Mouse (Mus musculus) midbrain, embryonic 16.5 days (tissue): ENCODE measurements around the gene Fkbp11. TPM values are rescaled to one million over a fixed set of nuclear protein-coding genes. Genes with fewer than 3 reads are reported as not detected.

Experiments used
- ATAC-seq: fragments of 200-750 bp; cut with Nextera tagmentation; 2 replicates; pipeline ENCODE4 v1.8.0; 2017; ENCODE audit warnings: moderate TSS enrichment
- H3K27ac ChIP-seq: fragments of 300-500 bp; sonication (generic); 2 replicates; pipeline ENCODE4 v1.5.1; 2014; ENCODE audit warnings: mild to moderate bottlenecking, low read length, mixed read lengths
- H3K27me3 ChIP-seq: fragments of 300-500 bp; sonication (generic); 2 replicates; pipeline ENCODE4 v1.6.1; 2014; ENCODE audit warnings: low read depth, low read length, mixed read lengths; ENCODE audit not compliant: control insufficient read depth, insufficient read depth
- H3K36me3 ChIP-seq: fragments of 300-500 bp; sonication (generic); 2 replicates; pipeline ENCODE4 v1.6.1; 2014; ENCODE audit warnings: mild to moderate bottlenecking, low read length, moderate library complexity, mixed read lengths; ENCODE audit not compliant: control insufficient read depth, insufficient read depth
- H3K4me1 ChIP-seq: fragments of 300-500 bp; sonication (generic); 2 replicates; pipeline ENCODE4 v1.6.1; 2014; ENCODE audit warnings: mild to moderate bottlenecking, low read length, mixed read lengths; ENCODE audit not compliant: control insufficient read depth, insufficient read depth
- H3K4me2 ChIP-seq: fragments of 300-500 bp; sonication (generic); 2 replicates; pipeline ENCODE4 v1.6.1; 2014; ENCODE audit warnings: mild to moderate bottlenecking, low read length, mixed read lengths
- H3K4me3 ChIP-seq: fragments of 300-500 bp; sonication (generic); 2 replicates; pipeline ENCODE4 v1.5.1; 2014; ENCODE audit warnings: low read depth, mild to moderate bottlenecking, low read length, moderate library complexity, mixed read lengths
- H3K9ac ChIP-seq: fragments of 300-500 bp; sonication (generic); 2 replicates; pipeline ENCODE4 v1.6.1; 2014; ENCODE audit warnings: low read depth, low read length, mixed read lengths
- H3K9me3 ChIP-seq: fragments of 300-500 bp; sonication (generic); replicated peaks from 2 replicates; pipeline ENCODE4 v1.6.1; 2014; ENCODE audit warnings: mild to moderate bottlenecking, low read length, mixed read lengths; ENCODE audit not compliant: control insufficient read depth, poor library complexity, severe bottlenecking
- WGBS: fragments of 180-500 bp; shearing (Covaris S2); extraction: QIAGEN DNeasy Blood & Tissue Kit; methylation state at CpG from one replicate; pipeline ENCODE4 v1.1.7; 2014; 5-methylcytosine and 5-hydroxymethylcytosine counted together
- polyA plus RNA-seq: library from polyadenylated mRNA; unstranded; fragments of >200 nt; fragmentation: Nextera tagmentation; extraction: Ambion mirVana; gene quantifications from 2 replicates; pipeline ENCODE4 v1.2.1, GENCODE M21; 2015

Gene Fkbp11
- 2.3 and 4.0 TPM in 2 replicates for polyA plus RNA-seq

DNA sequence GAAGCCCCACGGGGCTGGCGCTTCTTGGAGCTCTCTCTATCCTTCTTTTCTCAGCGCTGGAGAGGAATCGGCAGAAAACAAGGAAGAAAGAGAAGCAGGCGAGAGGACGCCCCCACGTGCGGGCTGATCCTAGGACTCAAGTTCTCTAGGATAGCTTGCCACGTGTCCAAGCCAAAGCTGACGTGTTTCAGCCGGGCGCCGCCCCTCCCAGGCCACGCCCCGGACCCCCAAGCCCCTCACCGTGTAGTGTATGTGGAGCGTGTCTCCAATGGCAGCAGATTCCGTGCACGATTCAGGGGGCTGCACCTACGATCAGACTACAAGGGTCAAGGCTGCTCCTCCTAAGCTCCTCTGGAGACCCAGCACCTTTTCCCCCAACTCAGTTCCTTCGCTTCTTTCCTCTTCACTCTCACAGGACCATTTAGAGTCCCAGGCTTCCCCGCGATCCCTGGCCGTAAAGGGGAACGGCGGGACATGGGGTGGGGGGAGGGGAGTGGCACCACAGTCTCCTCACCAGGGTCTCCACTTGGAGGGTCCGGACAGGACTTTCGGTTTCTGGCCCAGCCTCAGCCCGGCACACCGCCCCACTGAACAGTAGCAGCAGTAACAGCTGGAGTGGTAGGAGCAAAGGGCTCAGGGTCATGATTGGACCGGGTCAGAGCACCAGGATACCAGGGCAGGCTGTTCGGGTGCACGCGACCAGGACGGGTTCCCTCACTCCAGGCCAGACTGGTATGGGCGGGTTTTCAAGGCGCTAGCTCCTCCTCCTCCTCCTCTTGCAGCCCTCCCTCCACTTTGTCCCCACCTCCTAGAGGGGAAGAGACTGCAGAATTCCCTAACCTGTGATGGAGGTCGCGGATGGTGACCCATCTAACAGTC lies at the start of gene Fkbp11:
Gene Fkbp11 (minus strand): TSS at position 756 of the 879 bp plus-strand sequence.
- H3K27me3 ChIP-seq, result peaks cover 14% of the 10 kb centered on the region
- ATAC-seq, result peak; percentile 66
- under 1% methylated on average over 38 of the region's 39 CpGs for WGBS
- peak within 1 kb of the TSS; percentile 92 for H3K4me2 ChIP-seq
- H3K9me3 ChIP-seq, result no peaks in the 10 kb centered on the region
- peaks cover 11% of the 10 kb centered on the region for H3K4me1 ChIP-seq
- H3K27ac ChIP-seq, result no peak within 1 kb of the TSS
- peak within 1 kb of the TSS; percentile 57 for H3K9ac ChIP-seq
- no peaks in the 10 kb centered on the region for H3K36me3 ChIP-seq
- peak within 1 kb of the TSS; percentile 41 for H3K4me3 ChIP-seq

DNA sequence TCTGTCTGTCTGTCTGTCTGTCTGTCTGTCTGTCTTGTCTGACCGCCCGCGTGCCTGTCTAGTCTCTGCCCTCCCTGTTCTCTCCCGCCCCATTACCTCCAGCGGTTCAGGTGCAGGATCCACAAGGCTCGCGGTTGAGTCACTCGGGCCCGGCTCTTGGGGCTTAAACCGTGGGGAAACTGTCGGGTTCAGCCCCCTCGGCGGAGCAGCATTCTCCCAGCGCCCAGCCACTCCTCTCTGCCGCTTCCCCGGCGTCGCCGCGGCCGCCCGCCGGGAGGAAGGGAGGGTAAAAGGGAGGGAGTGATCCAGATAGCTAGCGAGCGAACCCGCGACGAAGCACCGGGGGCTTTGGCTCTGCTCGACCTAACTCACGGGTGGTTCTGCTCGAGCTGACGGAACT lies 49.8 kb upstream of the Fkbp11 start, which contains the start of gene Wnt10b:
Gene Wnt10b (minus strand): TSS at position 389 of the 400 bp plus-strand sequence.
- H3K9ac ChIP-seq, result 0 out of 2 replicates have a peak within 1 kb of the TSS, but pooled peaks have one; percentile 2
- H3K4me3 ChIP-seq, result peak within 1 kb of the TSS; percentile 17
- peaks cover 85% of the 10 kb centered on the region for H3K27me3 ChIP-seq
- H3K4me2 ChIP-seq, result peak within 1 kb of the TSS; percentile 49
- H3K9me3 ChIP-seq, result no peaks in the 10 kb centered on the region; the same call in 1 of the 2 replicates
- under 1% methylated on average over 30 of the region's 33 CpGs for WGBS
- no peak for ATAC-seq
- H3K4me1 ChIP-seq, result peaks cover 12% of the 10 kb centered on the region; the same call in 1 of the 2 replicates
- no peaks in the 10 kb centered on the region for H3K36me3 ChIP-seq
- no peak within 1 kb of the TSS for H3K27ac ChIP-seq

DNA sequence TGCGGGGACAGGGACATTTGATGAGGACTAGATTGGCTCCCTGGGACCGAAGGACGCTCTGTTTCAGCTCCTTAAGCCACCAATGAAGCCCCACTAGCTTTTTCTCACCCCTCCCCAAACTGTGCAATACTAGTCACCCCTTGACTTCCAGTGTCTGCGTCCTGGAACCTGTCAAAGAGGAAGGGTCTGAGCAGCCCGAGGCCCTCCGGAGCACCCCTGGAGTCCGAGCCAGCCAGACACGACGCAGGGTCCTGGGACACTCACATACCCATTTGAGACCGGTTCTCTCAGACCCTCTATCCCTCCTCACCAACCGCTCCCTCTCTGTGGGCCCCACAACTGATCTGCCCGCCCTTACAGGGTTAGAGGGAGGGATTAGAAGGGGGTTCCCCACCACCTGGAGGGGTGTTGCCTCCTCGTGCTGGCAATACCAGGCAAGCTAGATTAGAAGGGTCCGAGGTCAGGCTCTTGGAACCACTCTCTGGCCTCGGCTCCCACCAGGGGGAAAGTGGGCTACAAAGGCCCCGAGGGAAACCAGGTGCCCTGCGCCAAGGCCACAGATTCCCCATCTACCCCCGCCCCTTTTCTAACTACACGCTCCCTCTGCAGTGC lies 49.1 kb upstream of the Fkbp11 start:
- ATAC-seq, result no peak
- peaks cover 12% of the 10 kb centered on the region; the same call in 1 of the 2 replicates for H3K4me1 ChIP-seq
- H3K27ac ChIP-seq, result no peak overlapping the region
- peaks cover 86% of the 10 kb centered on the region for H3K27me3 ChIP-seq
- H3K36me3 ChIP-seq, result no peaks in the 10 kb centered on the region
- H3K4me2 ChIP-seq, result no peak overlapping the region
- 2% methylated on average over 19 of the region's 19 CpGs for WGBS
- H3K4me3 ChIP-seq, result no peak overlapping the region
- no peaks in the 10 kb centered on the region; the same call in 1 of the 2 replicates for H3K9me3 ChIP-seq
- no peak overlapping the region; the same call in 1 of the 2 replicates for H3K9ac ChIP-seq

DNA sequence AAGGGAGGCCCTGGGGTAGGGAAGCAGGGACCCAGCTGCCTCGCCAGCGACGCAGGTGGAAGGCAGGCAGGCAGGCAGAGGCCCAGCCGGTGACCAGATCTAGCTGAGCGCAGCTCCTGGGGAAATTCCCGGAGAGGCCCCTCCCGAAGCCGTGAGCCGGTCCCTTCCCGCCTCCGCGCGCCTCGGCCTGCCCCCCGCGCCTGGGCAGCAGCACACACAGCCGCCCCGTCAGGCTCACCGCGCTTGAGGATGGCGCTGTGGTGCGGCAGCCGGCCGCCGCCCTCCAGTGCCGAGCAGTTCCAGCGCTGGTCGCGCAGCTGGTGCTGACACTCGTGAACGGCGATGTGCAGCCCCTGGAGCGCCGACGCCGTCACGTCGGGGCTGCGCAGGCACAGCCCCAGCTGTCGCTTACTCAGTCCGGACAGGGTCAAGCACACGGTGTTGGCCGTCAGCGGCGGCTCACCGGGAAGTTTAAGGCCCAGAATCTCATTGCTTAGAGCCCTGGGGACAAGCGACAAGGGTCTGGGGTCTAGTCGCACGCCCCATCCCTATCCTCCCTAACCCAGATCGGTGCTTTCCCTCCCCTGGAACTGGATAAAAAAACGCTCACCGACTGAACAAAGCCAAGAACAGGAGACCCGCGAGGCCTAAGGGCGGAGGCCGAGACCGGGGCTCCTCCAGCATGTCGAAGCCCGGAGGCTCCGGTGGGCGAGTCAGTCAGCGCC lies 48.4 kb upstream of the Fkbp11 start:
- Histone ChIP-seq H3K4me3 (peak overlapping the region; percentile 25), H3K9me3 (no peaks in the 10 kb centered on the region; the same call in 1 of the 2 replicates), H3K27ac (no peak overlapping the region), H3K4me1 (peaks cover 12% of the 10 kb centered on the region; the same call in 1 of the 2 replicates), H3K27me3 (peaks cover 89% of the 10 kb centered on the region), H3K9ac (peak overlapping the region; percentile 54), H3K4me2 (peak overlapping the region; percentile 41), H3K36me3 (no peaks in the 10 kb centered on the region)
- 0 out of 2 replicates have a peak, but pooled peaks have one; percentile 47 for ATAC-seq
- WGBS, result under 1% methylated on average over 61 of the region's 62 CpGs

DNA sequence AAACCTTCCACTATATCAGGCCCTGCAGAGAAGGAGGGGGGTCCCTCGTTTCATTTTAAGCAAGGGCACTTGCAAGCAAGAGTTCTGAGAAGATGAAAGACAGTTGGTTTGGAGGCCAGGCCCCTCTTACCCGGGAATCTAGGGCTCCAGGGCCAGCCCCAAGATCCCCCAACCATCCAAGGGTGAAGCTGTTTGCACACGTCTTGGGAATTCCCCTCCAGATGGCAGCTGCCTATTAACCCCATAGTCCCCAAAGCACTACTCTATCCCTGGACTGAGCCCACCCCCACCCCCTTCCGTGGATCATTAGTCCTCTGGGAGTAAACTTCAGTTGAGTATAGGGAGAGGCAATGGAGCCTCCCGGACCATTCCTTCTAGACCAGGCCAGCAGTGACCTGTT lies 47.5 kb upstream of the Fkbp11 start:
- Histone ChIP-seq H3K4me2 (no peak overlapping the region), H3K27ac (no peak overlapping the region), H3K9ac (no peak overlapping the region), H3K4me1 (peaks cover 12% of the 10 kb centered on the region; the same call in 1 of the 2 replicates), H3K36me3 (no peaks in the 10 kb centered on the region), H3K9me3 (no peaks in the 10 kb centered on the region; the same call in 1 of the 2 replicates), H3K27me3 (peaks cover 86% of the 10 kb centered on the region), H3K4me3 (no peak overlapping the region)
- no peak for ATAC-seq
- 4% methylated on average over 5 of the region's 5 CpGs for WGBS

DNA sequence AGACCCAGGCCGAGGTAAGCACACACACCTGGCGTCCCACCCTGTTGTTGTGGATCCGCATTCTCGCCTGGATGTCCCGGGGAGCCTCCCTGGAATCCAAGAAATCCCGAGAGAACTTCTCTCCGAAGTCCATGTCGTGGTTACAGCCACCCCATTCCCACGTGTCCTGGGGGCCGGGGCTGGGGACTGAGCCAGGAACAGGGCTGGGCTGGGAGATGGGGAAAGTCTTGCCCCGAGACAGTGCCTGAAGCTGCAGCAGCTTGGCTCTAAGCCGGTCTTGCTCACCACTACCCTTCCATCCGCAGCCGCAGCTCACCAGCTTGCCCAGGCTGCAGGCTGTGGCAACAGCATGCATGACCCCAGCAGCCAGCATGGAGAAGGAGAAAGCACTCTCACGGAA lies 46.1 kb upstream of the Fkbp11 start:
- Histone ChIP-seq H3K36me3 (no peaks in the 10 kb centered on the region), H3K27ac (no peak overlapping the region), H3K27me3 (peaks cover 76% of the 10 kb centered on the region), H3K4me3 (no peak overlapping the region), H3K4me2 (no peak overlapping the region), H3K9ac (no peak overlapping the region), H3K9me3 (no peaks in the 10 kb centered on the region), H3K4me1 (peaks cover 12% of the 10 kb centered on the region; the same call in 1 of the 2 replicates)
- 15% methylated on average over 15 of the region's 15 CpGs for WGBS
- no peak for ATAC-seq

DNA sequence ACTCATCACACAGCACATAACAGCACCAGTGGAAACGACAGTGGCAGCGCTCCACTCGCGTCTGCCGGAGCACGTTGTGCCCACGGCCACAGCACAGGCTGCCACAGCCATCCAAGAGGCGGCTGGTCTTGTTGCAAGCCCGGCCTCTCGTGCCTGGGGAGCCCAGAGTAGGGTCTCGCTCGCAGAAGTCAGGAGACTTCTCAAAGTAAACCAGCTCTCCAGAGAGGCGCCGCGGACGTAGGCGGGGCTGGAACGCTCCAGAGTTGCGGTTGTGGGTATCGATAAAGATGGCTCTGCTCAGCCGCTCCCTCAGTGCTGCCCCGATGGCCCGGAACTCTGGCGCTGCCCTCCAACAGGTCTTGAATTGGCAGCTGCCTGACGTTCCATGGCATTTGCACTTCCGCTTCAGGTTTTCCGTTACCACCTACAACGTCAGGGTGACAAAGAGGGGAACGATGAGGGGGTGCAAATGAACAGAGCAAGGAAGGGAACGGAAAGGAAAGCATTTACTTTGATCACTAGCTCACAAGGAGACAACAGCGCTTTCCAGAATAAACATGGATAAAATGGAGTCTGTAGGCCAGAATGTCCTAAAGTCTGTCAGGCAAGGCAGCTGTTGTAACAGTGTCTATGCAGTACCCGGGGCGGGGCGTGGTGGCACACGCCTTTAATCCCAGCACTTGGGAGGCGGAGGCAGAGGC lies 44.7 kb upstream of the Fkbp11 start:
- no peak for ATAC-seq
- Histone ChIP-seq H3K27me3 (peaks cover 70% of the 10 kb centered on the region), H3K27ac (no peak overlapping the region), H3K9ac (no peak overlapping the region), H3K36me3 (no peaks in the 10 kb centered on the region), H3K4me2 (peak overlapping the region; percentile 37), H3K4me1 (peaks cover 5% of the 10 kb centered on the region; the same call in 1 of the 2 replicates), H3K9me3 (no peaks in the 10 kb centered on the region), H3K4me3 (peak overlapping the region; percentile 18)
- 2% methylated on average over 36 of the region's 36 CpGs for WGBS

DNA sequence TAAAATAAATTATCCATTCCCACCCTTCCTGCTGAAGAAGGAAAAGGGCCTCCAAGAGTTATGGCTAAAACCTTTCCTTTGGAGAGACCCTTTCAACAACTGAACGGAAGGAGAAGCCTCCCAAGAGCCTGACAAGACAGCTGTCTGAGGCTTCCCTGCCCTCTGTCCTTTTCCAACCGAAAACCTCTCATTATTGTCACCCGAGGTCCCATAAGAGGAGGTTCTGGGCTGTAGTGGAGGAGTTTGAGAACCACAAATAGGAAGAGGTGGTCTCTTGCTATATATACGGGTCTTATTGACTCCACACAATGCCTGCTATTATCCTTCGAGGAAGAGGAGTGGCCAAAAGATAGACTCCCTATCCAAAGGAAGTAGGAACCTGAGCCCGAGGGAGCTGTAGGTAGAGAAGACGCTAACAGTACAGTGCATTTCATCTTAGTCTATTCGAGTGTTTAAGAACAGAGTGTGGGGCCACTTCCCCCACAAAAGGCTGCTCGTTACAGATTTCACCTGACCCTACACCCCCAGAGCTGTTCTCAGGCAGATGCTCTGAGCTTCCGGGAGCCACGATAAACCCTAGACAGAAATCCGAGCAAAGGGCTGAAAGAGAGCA lies 43.9 kb upstream of the Fkbp11 start:
- Histone ChIP-seq H3K9ac (no peak overlapping the region), H3K4me1 (peaks cover 4% of the 10 kb centered on the region; the same call in 1 of the 2 replicates), H3K27me3 (peaks cover 63% of the 10 kb centered on the region), H3K9me3 (no peaks in the 10 kb centered on the region), H3K4me3 (no peak overlapping the region), H3K4me2 (no peak overlapping the region), H3K36me3 (no peaks in the 10 kb centered on the region), H3K27ac (no peak overlapping the region)
- no peak for ATAC-seq
- WGBS, result 6% methylated on average over 12 of the region's 12 CpGs
